Mouse (Mus musculus): Measurements from ENCODE around the gene Pfkm. TPM values are rescaled to one million over a fixed set of nuclear protein-coding genes. Genes with fewer than 3 reads are reported as not detected.

Gene Pfkm
- polyA plus RNA-seq, 1 experiment, result 471 TPM

GRCm38 (mm10) chr15:98154146-98154545 is 61.8 kb downstream of the Pfkm start:
- WGBS, result 58% methylated on average over 4 of the region's 4 CpGs
- TF ChIP-seq POLR2A (IDR thresholded peaks at IDR 0.05; ENCODE audit: borderline replicate concordance, insufficient read depth, low read length), result no peak
- TF ChIP-seq CTCF (IDR thresholded peaks at IDR 0.05; ENCODE audit: borderline replicate concordance, insufficient read depth, low read depth, low read length), result no peak
- Histone ChIP-seq H3K4me1 (ENCODE audit: control insufficient read depth, insufficient read depth, low read length) (peaks cover 2% of the 10 kb centered on the region; the same call in 1 of the 2 replicates), H3K27me3 (ENCODE audit: control insufficient read depth, insufficient read depth, low read length) (no peaks in the 10 kb centered on the region), H3K4me3 (replicated peaks; ENCODE audit: insufficient read depth, low read depth, low read length) (no peak overlapping the region), H3K27ac (ENCODE audit: insufficient read depth, low read length) (no peak overlapping the region)
- no peak for DNase-seq

GRCm38 (mm10) chr15:98154631-98155030 is 62.2 kb downstream of the Pfkm start:
- no peak for DNase-seq
- H3K27me3 ChIP-seq (ENCODE audit: control insufficient read depth, insufficient read depth, low read length), result no peaks in the 10 kb centered on the region
- 59% methylated on average over 3 of the region's 3 CpGs for WGBS
- no peaks in the 10 kb centered on the region for H3K4me1 ChIP-seq (ENCODE audit: control insufficient read depth, insufficient read depth, low read length)
- no peak for TF ChIP-seq CTCF (IDR thresholded peaks at IDR 0.05; ENCODE audit: borderline replicate concordance, insufficient read depth, low read depth, low read length)
- no peak for TF ChIP-seq POLR2A (IDR thresholded peaks at IDR 0.05; ENCODE audit: borderline replicate concordance, insufficient read depth, low read length)
- no peak overlapping the region for H3K4me3 ChIP-seq (replicated peaks; ENCODE audit: insufficient read depth, low read depth, low read length)
- no peak overlapping the region for H3K27ac ChIP-seq (ENCODE audit: insufficient read depth, low read length)

GRCm38 (mm10) chr15:98155272-98155671 is 62.9 kb downstream of the Pfkm start:
- Histone ChIP-seq H3K4me1 (ENCODE audit: control insufficient read depth, insufficient read depth, low read length) (no peaks in the 10 kb centered on the region), H3K4me3 (replicated peaks; ENCODE audit: insufficient read depth, low read depth, low read length) (no peak overlapping the region), H3K27ac (ENCODE audit: insufficient read depth, low read length) (no peak overlapping the region), H3K27me3 (ENCODE audit: control insufficient read depth, insufficient read depth, low read length) (no peaks in the 10 kb centered on the region)
- 76% methylated on average over 5 of the region's 5 CpGs for WGBS
- DNase-seq, result no peak
- TF ChIP-seq POLR2A (IDR thresholded peaks at IDR 0.05; ENCODE audit: borderline replicate concordance, insufficient read depth, low read length), result no peak
- TF ChIP-seq CTCF (IDR thresholded peaks at IDR 0.05; ENCODE audit: borderline replicate concordance, insufficient read depth, low read depth, low read length), result no peak

- no peaks in the 10 kb centered on the region for H3K27me3 ChIP-seq (ENCODE audit: control insufficient read depth, insufficient read depth, low read length)
- TF ChIP-seq POLR2A (IDR thresholded peaks at IDR 0.05; ENCODE audit: borderline replicate concordance, insufficient read depth, low read length) (no peak), CTCF (IDR thresholded peaks at IDR 0.05; ENCODE audit: borderline replicate concordance, insufficient read depth, low read depth, low read length) (no peak)
- DNase-seq, result no peak
- no peak overlapping the region for H3K4me3 ChIP-seq (replicated peaks; ENCODE audit: insufficient read depth, low read depth, low read length)
- no peaks in the 10 kb centered on the region for H3K4me1 ChIP-seq (ENCODE audit: control insufficient read depth, insufficient read depth, low read length)
- 79% methylated on average over 4 of the region's 4 CpGs for WGBS
- no peak overlapping the region for H3K27ac ChIP-seq (ENCODE audit: insufficient read depth, low read length)
Observed at GRCm38 (mm10) chr15:98155944-98156343, 63.6 kb downstream of the Pfkm start.

GRCm38 (mm10) chr15:98157253-98157652 is 64.9 kb downstream of the Pfkm start:
- DNase-seq, result no peak
- H3K4me3 ChIP-seq (replicated peaks; ENCODE audit: insufficient read depth, low read depth, low read length), result no peak overlapping the region
- H3K27ac ChIP-seq (ENCODE audit: insufficient read depth, low read length), result no peak overlapping the region
- 78% methylated on average over 1 of the region's 1 CpGs for WGBS
- TF ChIP-seq CTCF (IDR thresholded peaks at IDR 0.05; ENCODE audit: borderline replicate concordance, insufficient read depth, low read depth, low read length) (no peak), POLR2A (IDR thresholded peaks at IDR 0.05; ENCODE audit: borderline replicate concordance, insufficient read depth, low read length) (no peak)
- H3K27me3 ChIP-seq (ENCODE audit: control insufficient read depth, insufficient read depth, low read length), result no peaks in the 10 kb centered on the region
- H3K4me1 ChIP-seq (ENCODE audit: control insufficient read depth, insufficient read depth, low read length), result no peaks in the 10 kb centered on the region

- H3K27ac ChIP-seq (ENCODE audit: insufficient read depth, low read length), result no peak overlapping the region
- WGBS, result 50% methylated on average over 19 of the region's 19 CpGs
- no peaks in the 10 kb centered on the region for H3K27me3 ChIP-seq (ENCODE audit: control insufficient read depth, insufficient read depth, low read length)
- no peak for DNase-seq
- H3K4me3 ChIP-seq (replicated peaks; ENCODE audit: insufficient read depth, low read depth, low read length), result no peak overlapping the region
- no peaks in the 10 kb centered on the region for H3K4me1 ChIP-seq (ENCODE audit: control insufficient read depth, insufficient read depth, low read length)
- TF ChIP-seq POLR2A (IDR thresholded peaks at IDR 0.05; ENCODE audit: borderline replicate concordance, insufficient read depth, low read length) (no peak), CTCF (IDR thresholded peaks at IDR 0.05; ENCODE audit: borderline replicate concordance, insufficient read depth, low read depth, low read length) (no peak)
Observed at GRCm38 (mm10) chr15:98161026-98161805, 68.8 kb downstream of the Pfkm start.

- DNase-seq, result no peak
- Histone ChIP-seq H3K27ac (ENCODE audit: insufficient read depth, low read length) (no peak overlapping the region), H3K27me3 (ENCODE audit: control insufficient read depth, insufficient read depth, low read length) (no peaks in the 10 kb centered on the region), H3K4me1 (ENCODE audit: control insufficient read depth, insufficient read depth, low read length) (no peaks in the 10 kb centered on the region), H3K4me3 (replicated peaks; ENCODE audit: insufficient read depth, low read depth, low read length) (no peak overlapping the region)
- TF ChIP-seq POLR2A (IDR thresholded peaks at IDR 0.05; ENCODE audit: borderline replicate concordance, insufficient read depth, low read length), result no peak
- no peak for TF ChIP-seq CTCF (IDR thresholded peaks at IDR 0.05; ENCODE audit: borderline replicate concordance, insufficient read depth, low read depth, low read length)
- WGBS, result 69% methylated on average over 4 of the region's 4 CpGs
Observed at GRCm38 (mm10) chr15:98162561-98162960, 70.2 kb downstream of the Pfkm start.

- Histone ChIP-seq H3K4me1 (ENCODE audit: control insufficient read depth, insufficient read depth, low read length) (peaks cover 3% of the 10 kb centered on the region; the same call in 1 of the 2 replicates), H3K4me3 (replicated peaks; ENCODE audit: insufficient read depth, low read depth, low read length) (no peak within 1 kb of the TSS), H3K27me3 (ENCODE audit: control insufficient read depth, insufficient read depth, low read length) (no peaks in the 10 kb centered on the region), H3K27ac (ENCODE audit: insufficient read depth, low read length) (no peak within 1 kb of the TSS)
- WGBS, result 74% methylated on average over 5 of the region's 5 CpGs
- no peak for DNase-seq
- TF ChIP-seq CTCF (IDR thresholded peaks at IDR 0.05; ENCODE audit: borderline replicate concordance, insufficient read depth, low read depth, low read length) (no peak), POLR2A (IDR thresholded peaks at IDR 0.05; ENCODE audit: borderline replicate concordance, insufficient read depth, low read length) (no peak)
Observed at GRCm38 (mm10) chr15:98165525-98165924, 73.1 kb downstream of the Pfkm start, which contains the start of gene Asb8. TSS of gene Asb8 (minus strand) at chr15:98165625.

All from cerebellum, adult 2 months (tissue).